Mouse (Mus musculus) thymus, adult 2 months (tissue): Measurements from ENCODE around the gene Bri3bp.

Source experiments
- CTCF ChIP-seq: fragments of 200-500 bp; IDR thresholded peaks from 2 replicates; pipeline ENCODE4 v1.5.1; 2012; ENCODE audit warnings: mild to moderate bottlenecking, control low read depth, low read length, moderate library complexity, borderline replicate concordance; ENCODE audit not compliant: control insufficient read depth, poor library complexity, insufficient read depth; ENCODE audit errors: extremely low read depth
- POLR2A ChIP-seq: fragments of 200-500 bp; IDR thresholded peaks from 2 replicates; pipeline ENCODE4 v1.6.1; 2012; ENCODE audit warnings: mild to moderate bottlenecking, low read length, control low read depth, moderate library complexity; ENCODE audit not compliant: control insufficient read depth, poor library complexity, insufficient read depth; ENCODE audit errors: extremely low read depth

DNA sequence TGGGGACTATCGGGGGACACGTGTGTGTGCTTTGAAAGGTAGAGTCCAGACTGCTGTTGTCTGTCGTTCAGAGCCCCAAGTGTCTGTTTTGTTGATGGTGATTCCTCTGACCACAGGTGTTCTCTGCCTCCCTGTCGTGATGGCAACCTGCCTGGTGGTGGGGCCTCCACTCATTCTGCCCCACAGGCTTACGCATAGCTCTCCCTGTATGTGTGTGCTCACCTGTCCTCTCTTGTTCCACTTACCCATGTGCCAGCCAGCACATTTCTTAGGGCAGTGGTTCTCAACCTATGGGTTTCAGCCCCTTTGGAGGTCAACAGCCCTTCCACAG is 51.7 kb downstream of the Bri3bp start:
- TF ChIP-seq CTCF (no peak), POLR2A (no peak)
